Mouse (Mus musculus) monocyte, adult 2 months (primary cell): Measurements from ENCODE around the gene Rars.
"Not testable (repeated sequence)": the region's sequence is repeated elsewhere in the genome, so short reads cannot be mapped to it uniquely, and the experiment has no call there.

Experiments used
- DNase-seq, 2 experiments: peaks; one replicate each; pipeline ENCODE4 v3.0.0; 2022; ENCODE audit warnings: low spot score in 2 of 2, low read depth in 1 of 2

Gene Rars

DNA sequence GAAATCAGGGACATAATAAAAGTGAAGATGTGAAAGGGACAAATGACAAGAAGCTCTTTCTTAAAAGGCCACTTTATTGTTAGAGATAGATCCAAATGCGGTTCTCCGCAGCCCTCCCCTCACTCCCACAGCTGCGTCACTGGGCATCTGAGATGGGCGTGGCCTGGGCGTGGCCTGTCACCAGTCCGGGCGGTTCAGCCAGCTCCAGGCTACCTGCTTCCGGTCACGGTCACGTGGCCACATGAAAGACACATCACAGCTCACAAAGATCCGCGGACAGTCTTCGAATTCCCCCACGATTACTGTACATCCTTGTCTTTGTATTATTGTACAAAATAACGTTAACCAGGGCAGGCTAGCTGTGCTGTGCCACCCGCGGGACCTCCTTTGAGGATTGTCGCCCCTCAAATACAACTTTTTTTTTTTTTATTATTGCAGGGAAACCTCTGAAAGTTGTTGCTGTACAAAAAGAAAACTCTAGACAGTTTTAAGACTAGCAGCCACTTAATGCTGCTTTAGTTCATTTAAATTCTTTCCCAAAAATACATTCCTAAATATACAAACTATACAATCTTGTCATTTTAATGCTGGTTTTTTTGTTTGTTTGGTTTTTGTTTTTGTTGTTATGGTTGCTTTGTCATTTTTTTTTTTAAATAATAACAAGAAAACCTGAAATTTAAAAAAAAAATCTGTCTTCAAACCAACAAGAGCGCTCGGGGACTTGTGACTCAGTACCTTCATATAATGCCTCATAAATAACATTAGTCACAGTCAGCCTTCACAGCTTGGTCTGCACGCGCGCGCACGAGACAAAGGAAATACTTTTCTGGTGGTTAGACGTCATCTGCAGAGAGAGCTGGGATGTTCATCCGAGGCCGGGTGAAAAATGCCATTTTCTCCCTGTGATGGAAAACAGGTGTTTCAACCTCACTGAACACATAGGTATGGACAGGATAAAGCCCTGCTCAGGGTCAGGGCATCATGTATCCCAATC is 4.3 kb upstream of the Rars start:
- peak; percentile 72 to 82 for DNase-seq

DNA sequence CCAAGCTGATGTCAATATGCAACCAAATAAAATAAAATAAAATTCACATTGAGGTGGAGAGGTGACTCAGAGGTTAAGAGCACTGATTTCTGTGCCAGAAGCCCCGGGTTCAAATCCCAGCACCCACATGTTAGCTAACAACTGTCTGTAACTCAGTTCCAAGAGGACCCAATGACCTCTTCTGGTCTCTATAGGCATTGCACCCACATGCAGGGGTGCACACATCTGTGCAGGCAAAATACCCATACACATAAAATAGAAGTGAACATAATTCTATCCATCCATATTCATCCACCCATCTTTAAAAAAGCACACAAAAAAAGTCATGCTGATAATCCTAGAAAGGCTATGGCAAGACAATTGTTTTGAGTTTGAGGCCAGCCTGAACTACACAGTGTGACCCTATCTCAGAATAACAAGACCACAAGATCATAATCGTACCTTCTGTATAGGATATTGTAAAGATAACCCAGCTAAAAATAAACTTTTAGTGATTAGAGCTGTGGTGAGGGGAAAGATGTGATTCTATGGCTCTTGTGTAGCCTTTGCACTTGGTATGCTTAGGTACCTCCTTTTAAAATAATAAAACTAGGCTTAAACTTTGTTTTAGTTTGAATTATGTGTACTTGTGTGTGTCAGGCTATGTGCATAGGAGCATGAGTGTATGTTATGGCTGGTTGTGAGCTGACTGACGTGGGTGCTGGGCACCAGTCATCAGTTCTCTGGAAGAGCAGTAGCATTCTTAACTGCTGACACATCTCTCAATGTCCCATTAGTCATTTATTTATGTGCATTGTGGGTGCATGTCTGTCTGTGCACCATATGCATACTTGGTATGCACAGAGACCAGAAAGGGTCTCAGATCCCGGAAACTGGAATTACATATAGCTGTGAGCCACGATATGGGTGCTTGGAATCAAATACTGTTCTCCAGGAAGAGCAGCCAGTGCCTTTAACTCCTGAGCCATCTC is 3.1 kb upstream of the Rars start:
- DNase-seq, result no peak

DNA sequence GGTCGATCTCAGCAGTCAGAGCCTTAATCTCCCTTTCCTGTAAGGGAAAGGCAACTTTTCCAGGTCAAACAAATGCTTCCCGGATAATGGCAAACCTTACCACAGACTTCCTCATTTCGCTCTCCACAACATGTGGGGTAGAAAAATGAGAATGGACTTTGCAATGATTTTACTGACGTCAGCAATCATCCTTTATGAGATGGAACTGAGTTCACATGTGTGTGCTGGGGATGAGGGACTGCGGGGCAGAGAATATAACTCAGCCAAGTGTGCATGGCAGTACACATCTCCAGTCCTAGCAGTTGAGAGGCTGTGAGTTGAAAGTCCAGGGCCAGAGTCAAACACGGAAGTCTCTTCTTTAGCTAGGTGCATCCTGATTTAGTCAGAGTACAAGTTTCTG is 1.0 kb downstream of the Rars start:
- no peak for DNase-seq

DNA sequence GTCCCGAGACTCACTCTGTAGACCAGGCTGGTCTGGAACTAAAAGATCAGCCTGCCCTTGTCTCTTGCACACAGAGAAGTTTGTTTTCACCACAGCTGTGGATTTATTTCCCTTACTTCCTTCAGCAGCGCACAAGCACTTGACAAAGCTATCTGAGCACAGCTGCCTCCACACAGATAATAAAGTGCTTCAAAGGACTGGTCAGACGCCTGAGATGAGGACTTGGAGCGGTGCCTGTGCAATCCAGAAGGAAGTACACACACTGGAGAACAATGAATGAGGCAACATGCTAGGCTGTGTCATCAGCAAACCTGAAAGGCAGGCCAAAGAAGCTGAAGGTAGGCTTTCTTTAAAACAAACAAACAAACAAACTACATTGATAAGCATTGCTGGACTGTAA is 2.2 kb downstream of the Rars start:
- DNase-seq, result no peak

DNA sequence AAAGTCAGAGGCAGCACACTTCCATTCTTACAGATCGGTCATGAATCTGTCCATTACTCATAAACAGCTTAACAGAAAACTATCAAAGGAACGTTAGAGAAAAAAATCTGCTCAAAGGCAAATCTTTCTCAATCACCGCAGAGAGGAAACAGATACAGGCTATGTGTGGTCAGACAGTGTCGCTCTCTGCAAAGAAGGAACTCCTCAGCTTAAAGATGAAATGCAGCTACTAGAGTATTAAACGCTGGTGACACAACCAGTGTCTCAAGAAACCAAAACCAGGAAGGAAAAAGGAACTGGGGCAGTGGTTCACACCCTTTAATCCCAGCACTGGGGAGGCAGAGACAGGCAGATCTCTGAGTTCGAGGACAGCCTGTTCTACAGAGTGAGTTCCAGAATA is 6.6 kb downstream of the Rars start:
- DNase-seq, result no peak

DNA sequence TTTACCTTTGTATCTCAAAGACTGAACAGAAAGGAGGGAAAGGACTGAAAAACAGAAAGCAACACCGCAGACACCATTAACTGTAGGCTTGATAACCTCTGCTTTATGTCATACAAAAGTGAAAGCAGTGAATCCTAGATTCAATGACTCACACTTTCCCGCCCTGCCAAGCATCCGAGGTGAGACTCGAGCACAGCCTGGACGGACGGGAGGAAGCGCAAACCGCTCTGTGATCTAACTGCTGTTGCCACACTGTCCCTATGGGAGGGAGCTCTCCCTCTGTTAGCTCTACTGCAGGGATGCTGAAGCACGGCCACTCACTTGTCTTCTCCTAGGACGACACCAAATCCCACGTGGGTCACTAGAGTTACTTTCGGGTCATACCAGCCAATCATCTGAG is 18.0 kb downstream of the Rars start:
- DNase-seq, result no peak

DNA sequence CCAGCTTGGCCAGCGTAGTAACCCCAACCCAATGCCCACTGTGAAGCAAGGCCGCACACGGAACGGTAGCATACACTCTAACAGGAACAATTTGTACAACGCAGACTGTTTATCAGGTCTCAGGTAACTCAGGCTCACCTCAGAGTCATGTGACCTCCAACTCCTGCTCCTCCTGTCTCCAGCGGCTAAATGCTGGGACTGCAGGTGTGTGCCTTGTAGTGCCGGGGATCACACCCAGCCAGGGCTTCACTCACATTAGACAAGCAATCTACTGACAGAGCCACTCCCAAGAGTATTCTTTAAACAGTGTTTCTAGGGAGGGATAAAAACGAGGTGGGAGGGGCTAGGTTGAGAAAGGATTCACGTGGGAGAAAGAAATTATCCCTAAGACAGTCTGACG is 22.8 kb downstream of the Rars start:
- DNase-seq, result no peak

DNA sequence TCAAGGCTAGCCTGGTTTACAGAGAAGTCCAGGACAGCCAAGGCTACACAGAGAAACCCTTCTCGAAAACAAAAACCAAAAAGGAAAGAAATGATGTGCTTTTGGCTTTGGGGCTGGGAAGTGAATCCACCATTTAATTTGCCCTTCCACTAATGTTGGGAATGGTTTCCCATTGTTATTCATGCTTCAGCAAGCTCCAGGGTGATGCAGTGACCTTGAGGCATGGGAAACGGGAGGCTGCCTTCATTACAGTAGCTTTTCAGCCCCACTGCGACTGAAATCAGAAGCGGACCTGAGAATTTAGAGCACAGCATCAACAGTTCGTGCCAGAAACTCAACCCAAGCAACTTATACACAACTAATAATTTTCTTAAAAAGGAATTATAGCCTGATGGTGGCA is 33.0 kb downstream of the Rars start:
- DNase-seq, result no peak

DNA sequence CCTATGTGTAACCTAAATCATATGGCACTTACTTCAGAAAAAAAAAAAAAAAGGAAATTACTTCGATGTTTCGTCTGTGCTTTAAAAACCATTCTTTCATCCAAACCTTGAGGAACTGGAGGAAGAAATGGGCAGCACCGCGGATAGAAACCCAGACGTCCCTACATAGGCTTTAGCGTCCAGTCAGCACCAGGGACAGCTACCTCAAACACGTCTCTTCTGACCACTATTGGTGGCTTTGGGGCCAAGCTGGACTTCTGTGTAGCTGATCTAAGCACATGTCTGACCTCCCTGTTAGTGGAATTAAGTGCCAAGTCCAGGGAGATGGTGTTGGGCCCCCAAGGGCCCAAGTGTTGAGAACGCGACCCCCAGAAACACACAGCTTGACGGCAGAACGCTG is 35.4 kb downstream of the Rars start, which contains the start of gene Fbll1:
Fbll1 (minus strand) TSS at position 11 of the 400 bp plus-strand sequence.
- no peak for DNase-seq

DNA sequence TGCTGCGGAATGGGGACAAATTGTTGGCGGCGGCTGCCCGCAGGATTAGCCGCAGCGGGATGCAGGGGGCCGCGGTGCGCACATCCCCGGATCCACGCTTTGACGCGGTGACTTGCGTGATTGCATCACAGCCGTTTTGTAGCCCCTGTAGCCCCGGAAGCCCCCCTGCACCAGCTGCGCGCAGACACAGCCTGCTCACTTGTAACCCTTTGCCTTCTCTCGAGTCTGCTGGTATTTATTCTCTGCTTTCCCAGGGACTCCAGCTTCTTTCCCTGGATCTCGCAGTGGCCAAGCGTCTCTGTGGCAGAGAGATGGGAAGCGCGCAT is 35.8 kb downstream of the Rars start:
- no peak for DNase-seq

DNA sequence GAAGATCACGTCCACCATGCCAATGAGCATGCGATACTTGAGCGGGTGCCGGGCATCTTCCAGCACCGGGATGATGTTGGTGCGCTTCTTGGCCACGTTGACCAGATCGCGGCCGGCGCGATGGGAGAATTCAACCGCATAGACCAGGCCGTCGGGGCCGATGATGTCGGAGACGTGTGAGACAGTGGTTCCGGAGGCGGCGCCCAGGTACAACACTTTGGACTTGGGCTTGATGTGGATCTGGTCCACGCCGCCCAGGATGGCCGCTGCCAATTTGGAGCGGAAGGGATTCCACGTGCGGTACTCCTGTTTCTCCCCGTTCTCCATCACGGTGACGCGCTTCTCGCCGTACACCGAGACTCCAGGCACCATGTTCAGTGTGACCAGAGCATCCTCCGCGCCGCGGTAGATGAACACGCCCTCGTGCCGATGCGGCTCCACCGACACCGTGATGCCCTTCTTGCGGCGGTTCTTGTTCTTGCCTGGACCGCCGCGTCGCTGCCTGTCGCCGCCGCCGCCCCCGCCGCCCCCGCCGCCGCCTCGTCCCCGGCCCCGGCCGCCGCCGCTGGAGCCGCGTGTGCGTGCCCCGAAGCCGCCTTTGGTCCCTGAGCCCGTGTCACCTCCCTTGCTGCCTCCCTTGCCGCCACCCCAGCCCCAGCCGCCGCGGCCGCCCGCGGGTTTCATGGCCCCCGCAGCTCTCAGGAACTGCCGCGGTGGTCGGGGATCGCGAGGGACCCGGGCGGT is 36.4 kb downstream of the Rars start:
- no peak for DNase-seq

DNA sequence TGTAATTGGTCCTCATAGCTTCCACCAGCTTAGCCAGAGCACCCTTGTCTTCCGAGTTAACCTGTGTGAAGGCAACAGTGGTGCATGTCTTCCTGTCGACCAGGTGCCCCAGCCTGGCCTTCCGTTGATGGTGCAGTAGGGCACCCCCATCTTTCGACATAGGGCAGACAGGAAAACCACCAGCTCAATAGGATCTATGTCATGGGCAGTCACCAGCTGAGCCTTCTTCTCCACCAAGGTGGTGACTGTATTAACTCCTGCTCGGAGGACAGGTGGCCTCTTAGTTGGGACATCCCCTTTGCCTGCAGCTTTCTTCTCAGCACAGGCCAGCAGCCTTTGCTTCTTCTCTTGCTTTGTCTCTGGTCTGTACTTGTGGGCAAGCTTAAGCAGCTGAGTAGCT is 41.5 kb downstream of the Rars start:
- not testable (repeated sequence) for DNase-seq

DNA sequence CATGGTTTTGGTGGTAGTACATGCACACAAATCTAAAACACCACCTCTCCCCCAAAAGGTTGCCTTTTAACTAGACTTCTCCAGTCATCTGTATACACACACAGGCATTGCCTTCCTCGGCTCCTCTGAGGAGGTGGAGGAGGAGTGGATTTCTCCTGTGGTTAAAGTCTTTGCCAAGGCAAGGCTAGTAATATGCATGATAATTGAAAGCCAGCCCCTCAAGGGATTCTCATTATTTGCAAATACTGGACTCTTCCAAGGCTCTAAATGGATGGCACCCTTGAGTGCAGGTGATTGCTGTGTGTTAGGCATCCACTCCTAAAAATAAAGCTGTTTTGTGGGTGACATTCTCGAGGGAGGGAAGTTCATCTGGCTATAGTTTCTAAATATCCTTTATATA is 45.9 kb downstream of the Rars start:
- DNase-seq, result no peak

DNA sequence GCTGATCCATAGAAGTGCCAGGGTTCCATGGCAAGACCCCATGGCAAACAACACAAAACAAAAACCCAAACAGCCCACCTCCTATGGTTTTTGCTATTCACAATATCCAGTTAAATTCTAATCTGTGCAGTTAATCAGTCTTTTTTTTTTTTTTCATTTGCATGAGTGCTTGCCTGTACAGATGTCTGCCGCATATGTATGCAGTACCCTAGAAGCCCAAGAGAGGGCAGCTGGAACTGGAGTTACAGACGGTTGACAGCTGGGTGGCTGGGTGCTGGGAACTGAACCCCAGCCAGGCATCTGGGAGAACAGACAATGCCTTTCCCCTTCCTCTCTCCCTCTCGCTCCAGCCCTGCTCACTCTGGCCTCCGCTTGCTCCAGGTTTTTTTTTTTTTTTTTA is 49.8 kb downstream of the Rars start:
- DNase-seq, result no peak

DNA sequence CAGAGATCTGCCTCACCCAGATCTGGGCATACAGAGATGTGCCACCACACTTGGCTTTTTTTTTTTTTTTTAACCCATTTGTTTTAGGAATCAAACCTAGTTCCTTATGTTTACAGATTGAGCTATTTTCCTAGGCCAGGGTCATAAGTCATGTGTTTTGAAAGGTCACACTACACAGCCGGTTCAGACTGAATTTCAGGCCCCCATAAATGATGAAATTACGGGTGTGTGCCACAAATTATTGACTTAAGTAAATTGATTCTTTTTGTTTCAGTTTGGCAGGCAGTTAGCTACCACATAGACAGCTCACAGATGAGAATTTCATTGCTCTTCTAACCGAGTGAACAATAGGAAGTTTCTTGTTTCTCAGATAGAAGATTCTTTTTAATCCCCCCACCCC is 50.3 kb downstream of the Rars start:
- no peak for DNase-seq

DNA sequence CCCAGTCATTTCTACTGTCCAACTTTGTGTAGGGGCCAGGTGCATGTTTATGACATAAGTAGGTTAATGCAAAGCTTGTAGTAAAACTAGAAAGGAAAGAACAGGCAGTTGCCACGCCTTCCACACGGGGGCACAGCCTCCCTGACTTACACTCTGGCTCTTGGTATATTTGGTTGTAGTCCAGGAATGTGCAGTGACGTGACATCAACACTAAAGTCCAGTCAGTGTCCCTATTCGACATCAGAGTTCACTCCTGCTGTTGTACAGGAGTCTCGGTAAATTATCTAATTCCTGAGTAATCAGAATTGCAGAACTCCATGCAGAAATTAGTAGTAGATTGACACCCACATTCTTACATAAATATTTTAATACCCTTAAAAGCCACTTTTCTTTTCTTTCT is 51.3 kb downstream of the Rars start:
- DNase-seq, result no peak

DNA sequence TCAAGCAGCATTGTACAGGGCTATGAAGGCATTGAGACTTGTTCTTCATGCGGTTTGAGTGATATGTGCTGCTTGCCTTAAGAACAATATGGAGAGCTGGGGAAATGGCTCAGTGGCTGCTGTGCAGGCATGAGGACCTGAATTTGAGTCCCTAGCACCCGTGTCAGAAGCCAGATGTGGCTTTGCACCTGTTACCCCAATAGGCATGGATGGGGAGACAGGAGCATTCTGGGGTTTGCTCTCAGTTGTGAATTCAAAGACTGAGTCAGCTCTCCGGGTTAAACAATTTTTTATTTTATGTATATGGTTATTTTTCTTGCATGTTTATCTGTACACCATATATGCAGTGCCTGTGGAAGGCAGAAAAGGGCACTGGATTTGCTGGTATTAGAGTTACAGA is 51.9 kb downstream of the Rars start:
- no peak for DNase-seq

DNA sequence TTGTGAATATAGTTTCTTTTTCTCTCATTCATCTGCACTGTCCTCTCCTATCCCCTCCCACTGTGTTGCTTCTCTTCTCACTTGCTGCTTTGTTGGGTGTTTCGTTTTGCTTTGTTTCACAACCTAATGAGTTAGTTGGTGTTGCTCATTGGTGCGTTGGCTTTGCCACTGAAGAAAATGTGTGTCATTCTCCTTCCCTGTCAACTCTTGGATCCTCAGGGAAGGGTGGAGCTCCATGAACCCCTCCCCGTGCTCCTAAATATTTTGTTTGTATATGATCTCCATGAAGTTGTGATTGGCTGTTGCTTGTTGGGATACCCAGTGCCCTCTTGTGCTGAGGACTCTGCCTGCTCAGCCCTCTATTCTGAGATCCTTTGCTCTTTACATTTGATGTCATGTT is 54.0 kb downstream of the Rars start:
- no peak for DNase-seq

DNA sequence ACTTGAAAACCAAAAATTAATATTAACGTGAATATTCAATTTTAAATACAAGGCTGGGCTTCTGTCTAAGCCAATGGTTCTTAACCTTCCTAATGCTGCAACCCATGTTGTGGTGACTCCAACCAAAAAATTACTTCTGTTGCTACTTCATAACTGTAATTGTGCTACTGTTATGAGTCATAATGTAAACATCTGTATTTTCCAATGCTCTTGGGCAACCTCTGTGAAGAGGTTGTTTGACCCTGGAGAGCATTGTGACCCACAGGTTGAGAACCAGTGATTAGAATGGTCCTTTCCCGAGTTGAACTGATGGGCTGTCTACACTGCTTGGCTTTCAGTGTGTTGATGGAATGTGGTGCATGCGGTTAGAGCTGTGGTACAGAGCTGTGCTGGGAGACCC is 57.9 kb downstream of the Rars start:
- DNase-seq, result no peak

DNA sequence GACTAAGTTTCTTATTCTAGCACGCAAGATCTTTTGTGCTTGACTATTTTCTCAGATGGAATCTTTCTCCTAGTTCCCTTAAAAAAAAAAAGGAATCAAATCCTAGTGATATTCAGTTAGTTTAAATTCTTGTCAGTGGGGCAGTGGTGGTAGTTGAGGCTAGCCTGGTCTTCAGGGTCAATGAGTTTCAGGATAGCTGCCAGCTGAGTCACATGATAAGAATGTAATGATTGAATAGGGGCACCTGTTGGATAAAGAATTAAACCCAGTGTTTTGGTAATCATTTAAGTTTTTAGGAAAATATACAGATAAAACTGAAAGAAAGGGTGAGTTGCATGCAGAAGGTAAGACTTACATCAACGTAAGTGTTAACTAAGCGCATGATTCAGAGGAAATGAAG is 58.7 kb downstream of the Rars start:
- DNase-seq, result no peak

DNA sequence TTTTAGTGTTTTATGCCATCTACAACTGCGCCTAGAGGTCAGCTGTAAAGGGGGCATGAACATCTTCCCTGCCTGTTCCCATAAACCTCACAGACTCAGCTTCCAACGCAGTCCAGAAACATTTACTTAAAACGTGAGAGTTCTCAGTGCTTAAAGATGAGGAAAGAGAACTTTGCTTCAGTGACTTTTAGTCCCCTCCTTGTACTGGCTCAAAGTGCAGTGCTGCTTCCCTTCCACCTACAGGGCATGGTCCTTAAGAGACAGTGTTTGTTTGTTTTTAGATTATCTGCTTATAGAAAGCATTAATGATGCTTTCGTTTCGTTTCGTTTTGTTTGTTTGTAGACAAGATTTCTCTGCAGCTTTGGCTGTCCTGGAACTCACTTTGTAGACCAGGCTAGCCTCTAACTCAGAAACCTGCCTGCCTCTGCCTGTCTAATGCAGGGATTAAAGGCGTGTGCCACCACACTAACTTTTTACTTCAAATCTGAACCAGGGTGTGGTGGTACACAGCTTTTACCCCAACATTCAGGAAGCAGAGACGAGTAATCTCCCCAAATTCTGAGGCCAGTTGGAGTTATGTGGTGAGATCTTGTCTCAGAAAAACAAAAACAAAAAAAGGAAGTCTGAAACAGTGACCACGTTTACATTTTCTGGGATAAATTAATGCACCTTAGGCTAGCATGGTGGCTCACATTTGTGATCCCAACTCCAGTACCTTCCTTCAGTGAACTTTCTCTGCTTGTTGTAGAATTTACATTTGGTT is 63.4 kb downstream of the Rars start:
- no peak for DNase-seq
